Mouse (Mus musculus) hematopoietic stem cell, adult 5-6 weeks (primary cell): ENCODE results near the gene Trappc2l. TPM values are rescaled to one million over a fixed set of nuclear protein-coding genes. Genes with fewer than 3 reads are reported as not detected.

Experiments
- ATAC-seq, 2 experiments: fragments of 125-278 bp in 1 of 2; replicated peaks in 1 of 2; 2 replicates each; pipeline ENCODE4 v1.8.0; 2016 to 2017; ENCODE audit warnings: inconsistent platforms in 2 of 2, mild to moderate bottlenecking in 2 of 2, moderate number of reproducible peaks in 2 of 2, low read depth in 1 of 2, moderate TSS enrichment in 1 of 2; ENCODE audit not compliant: low FRiP score in 2 of 2, poor library complexity in 2 of 2, severe bottlenecking in 2 of 2, insufficient read depth in 1 of 2, low TSS enrichment in 1 of 2
- total RNA-seq: library from RNA; stranded (forward); fragments of 172-1452, 232-1000 nt; gene quantifications from 2 replicates; pipeline ENCODE4 v1.2.3, GENCODE M21; 2017

The Trappc2l gene
- total RNA-seq, 1 experiment from 2014 or later, result 19.3 TPM

DNA sequence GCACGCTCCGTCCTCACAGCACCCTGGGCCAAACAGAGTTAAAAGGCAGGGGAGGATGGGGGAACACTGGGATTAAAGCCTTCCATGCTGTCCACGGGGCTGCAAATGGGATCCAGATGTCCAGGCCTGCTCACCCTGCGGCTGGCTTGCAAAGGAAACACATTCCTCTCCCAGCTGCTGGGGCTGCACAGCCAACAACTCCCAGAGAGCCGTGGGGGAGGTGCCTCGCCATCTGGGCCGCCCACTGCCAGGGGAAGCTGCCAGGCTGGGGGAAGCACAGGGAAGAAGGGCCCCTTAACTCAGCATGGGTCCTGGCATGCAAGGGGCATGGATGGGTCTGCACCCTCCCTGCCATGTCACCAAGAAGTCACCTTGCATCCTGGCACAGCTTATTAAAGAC is 49.7 kb downstream of the Trappc2l start:
- ATAC-seq, result no peak

DNA sequence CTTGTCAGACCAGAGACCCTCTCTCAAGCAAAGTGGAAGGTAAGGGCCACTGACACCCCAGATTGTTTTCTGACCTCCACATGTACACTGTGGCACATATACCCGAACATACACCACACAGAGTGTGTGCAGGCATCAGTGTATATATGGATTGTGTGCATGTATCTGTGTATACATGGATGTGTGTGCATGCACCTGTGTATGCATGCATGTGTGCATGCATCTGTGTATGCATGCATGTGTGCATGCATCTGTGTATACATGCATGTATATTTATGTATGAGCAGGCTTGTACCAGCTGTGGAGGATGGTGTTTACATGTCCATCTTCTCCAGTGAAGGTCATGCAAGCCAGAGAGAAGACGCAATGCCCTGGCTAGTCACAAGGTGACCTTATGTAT is 50.5 kb downstream of the Trappc2l start:
- no peak for ATAC-seq

DNA sequence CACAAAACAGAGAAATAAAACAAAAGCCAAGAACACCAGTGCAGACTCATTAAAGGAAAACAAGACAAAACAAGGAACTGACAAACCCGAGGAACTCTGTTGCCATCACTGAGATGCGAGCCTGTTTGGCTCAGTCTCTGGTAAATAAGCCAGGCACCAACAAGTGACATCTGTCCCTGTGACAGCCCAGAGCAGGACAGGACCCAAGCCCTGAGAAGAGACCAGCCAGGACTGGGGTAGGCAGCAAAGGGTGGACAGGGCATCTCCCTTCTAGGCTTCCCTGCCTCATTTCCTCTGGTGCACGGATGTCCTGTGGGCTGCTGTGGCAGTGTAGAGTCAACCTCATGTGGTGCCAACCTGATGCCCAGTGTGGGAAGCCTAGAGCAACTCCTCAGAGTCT is 51.7 kb downstream of the Trappc2l start:
- ATAC-seq, result no peak

DNA sequence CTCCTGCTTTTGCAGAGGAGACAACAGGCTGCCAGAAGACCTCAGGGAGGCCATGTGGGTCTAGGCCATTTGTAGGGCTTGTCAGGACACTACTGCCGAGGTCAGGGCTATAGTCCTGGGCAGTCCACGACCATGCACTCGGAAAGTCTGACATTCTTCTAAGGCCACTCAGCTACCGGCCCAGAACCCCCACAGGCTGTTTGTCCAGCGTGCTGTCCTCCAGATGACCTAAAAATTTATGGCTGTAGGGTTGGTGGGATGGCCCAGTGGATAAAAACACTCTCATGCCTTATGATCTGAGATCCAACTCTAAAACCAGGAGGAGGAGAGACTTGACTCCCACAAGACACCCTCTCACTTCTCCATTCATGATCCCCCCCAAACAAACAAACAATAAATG is 52.2 kb downstream of the Trappc2l start:
- ATAC-seq, result no peak

DNA sequence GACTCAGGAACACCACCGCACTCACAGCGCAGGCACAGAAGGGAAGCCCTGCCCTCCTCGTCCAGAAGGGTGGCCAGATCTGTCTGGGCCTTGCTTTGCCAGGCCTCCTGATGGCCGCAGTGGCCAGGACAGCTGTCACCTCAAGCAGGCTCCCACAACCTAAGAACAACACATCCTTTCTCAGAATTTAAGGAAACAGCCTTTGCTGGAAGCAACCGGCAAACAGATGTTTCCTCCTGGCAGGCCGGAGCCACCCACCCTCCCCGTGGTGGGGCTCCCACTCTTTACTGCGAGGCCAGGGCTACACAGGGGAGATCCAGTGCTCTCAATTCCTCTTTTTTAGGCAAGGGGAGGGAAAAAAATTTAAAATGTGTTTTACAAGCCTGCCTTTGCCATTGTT is 53.8 kb downstream of the Trappc2l start:
- ATAC-seq, result peak; percentile 65 to 73

DNA sequence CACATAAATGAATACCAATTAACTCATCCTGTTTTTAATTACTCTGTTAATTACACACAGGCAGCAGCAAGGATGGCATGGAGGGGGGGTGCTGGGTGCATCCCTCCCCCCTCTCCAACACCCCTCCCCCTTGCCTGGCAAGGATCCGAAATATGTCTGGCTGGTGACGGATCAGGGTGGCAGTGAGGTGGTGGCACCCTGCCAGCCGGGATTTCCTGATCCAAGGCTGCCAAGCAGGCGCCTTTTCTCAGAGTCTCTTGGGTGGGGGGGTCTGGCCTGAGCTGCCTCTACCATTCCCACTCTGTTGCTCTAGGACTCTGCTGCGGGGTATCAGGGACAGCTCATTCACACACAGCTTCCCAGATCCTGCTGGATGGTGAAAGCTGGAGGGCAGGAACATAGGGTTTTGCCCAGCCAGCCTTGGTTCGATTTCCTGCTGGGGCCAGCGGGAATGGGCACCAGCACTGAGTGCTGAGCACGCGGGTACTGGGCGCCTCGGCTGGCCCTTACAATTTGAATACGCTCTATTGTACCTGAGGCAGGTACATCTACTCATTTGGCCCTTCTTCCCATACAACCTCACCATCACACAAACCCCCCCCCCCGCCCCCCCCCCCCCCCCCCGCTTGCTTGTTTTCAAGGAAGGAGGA is 54.4 kb downstream of the Trappc2l start:
- ATAC-seq, result 0 out of 4 replicates have a peak, but pooled peaks of 1 of the 2 experiments have one; percentile 8

Other genes with a start within 250 kb of the Trappc2l start
- gene Zc3h18, start 235.0 kb upstream of the Trappc2l start, total RNA-seq, result 71.2 and 73.6 TPM in 2 replicates
- not detected in 2 replicates for gene Il17c, start 189.6 kb upstream of the Trappc2l start, total RNA-seq
- 35.2 and 89.7 TPM in 2 replicates for gene Cyba, start 178.7 kb upstream of the Trappc2l start, total RNA-seq
- gene Mvd, start 168.2 kb upstream of the Trappc2l start, total RNA-seq, result 4.8 and 6.7 TPM in 2 replicates
- not detected in 2 replicates for gene Snai3, start 150.9 kb upstream of the Trappc2l start, total RNA-seq
- gene Rnf166, start 135.6 kb upstream of the Trappc2l start, total RNA-seq, result 49.4 and 52.2 TPM in 2 replicates
- 10.0 and 10.2 TPM in 2 replicates for gene Ctu2, start 135.5 kb upstream of the Trappc2l start, total RNA-seq
- gene Piezo1, start 60.3 kb upstream of the Trappc2l start, total RNA-seq, result 12.9 and 23.6 TPM in 2 replicates
- gene Cdt1, start 43.6 kb upstream of the Trappc2l start, total RNA-seq, result 30.8 and 33.1 TPM in 2 replicates
- 80.7 and 87.1 TPM in 2 replicates for gene Aprt, start 34.7 kb upstream of the Trappc2l start, total RNA-seq
- gene Galns, start 177 bp upstream of the Trappc2l start, total RNA-seq, result 13.9 and 15.1 TPM in 2 replicates
- gene Pabpn1l, start 11.1 kb downstream of the Trappc2l start, total RNA-seq, result not detected in 2 replicates
- gene Cbfa2t3, start 87.5 kb downstream of the Trappc2l start, total RNA-seq, result 15.9 and 20.5 TPM in 2 replicates
- 5.8 and 15.1 TPM in 2 replicates for gene Acsf3, start 163.8 kb downstream of the Trappc2l start, total RNA-seq
- gene Cdh15, start 236.3 kb downstream of the Trappc2l start, total RNA-seq, result not detected in 2 replicates